Mouse (Mus musculus) thymus, postnatal 10 days (tissue): Measurements from ENCODE around the gene Arhgap33.

Experiments
- DNase-seq, 2 experiments: peaks; one replicate each; pipeline ENCODE4 v3.0.0; 2021; ENCODE audit warnings: low spot score in 2 of 2

The Arhgap33 gene

GRCm38 (mm10) chr7:30534633-30535577 lies at the start of gene Arhgap33:
Arhgap33 (minus strand) TSS chr7:30535060.
- peak; percentile 97 for DNase-seq

- no peak for DNase-seq
Observed at GRCm38 (mm10) chr7:30584339-30584738, 49.5 kb upstream of the Arhgap33 start.

GRCm38 (mm10) chr7:30581547-30581946 lies 46.7 kb upstream of the Arhgap33 start:
- DNase-seq = no peak

GRCm38 (mm10) chr7:30579950-30580349 lies 45.1 kb upstream of the Arhgap33 start:
- DNase-seq = no peak

GRCm38 (mm10) chr7:30572969-30573368 lies 38.1 kb upstream of the Arhgap33 start:
- DNase-seq = no peak

GRCm38 (mm10) chr7:30572389-30572788 lies 37.5 kb upstream of the Arhgap33 start:
- DNase-seq = no peak

- DNase-seq = no peak
Observed at GRCm38 (mm10) chr7:30567555-30567954, 32.7 kb upstream of the Arhgap33 start.

- no peak for DNase-seq
Observed at GRCm38 (mm10) chr7:30566033-30566432, 31.2 kb upstream of the Arhgap33 start.

GRCm38 (mm10) chr7:30564970-30565571 lies 30.2 kb upstream of the Arhgap33 start, which contains the start of gene Igflr1:
Igflr1 (plus strand) TSS chr7:30565427.
- no peak for DNase-seq

- peak; percentile 37 to 51 for DNase-seq
Observed at GRCm38 (mm10) chr7:30563906-30564280, 29.0 kb upstream of the Arhgap33 start.

- DNase-seq = peak; percentile 93 to 96
Observed at GRCm38 (mm10) chr7:30563117-30563905, 28.5 kb upstream of the Arhgap33 start, which contains the start of the genes U2af1l4, Gm49396 and Psenen. U2af1l4 (plus strand) TSS chr7:30563301. Gm49396 (plus strand) TSS chr7:30563344. Psenen (minus strand) TSS chr7:30563627.

GRCm38 (mm10) chr7:30562526-30563116 lies 27.8 kb upstream of the Arhgap33 start:
- DNase-seq = peak in 1 of 2 experiments; percentile 28

GRCm38 (mm10) chr7:30560296-30560695 lies 25.4 kb upstream of the Arhgap33 start:
- no peak for DNase-seq

- DNase-seq = peak; percentile 91 to 93
Observed at GRCm38 (mm10) chr7:30559443-30559954, 24.6 kb upstream of the Arhgap33 start, which contains the start of gene Lin37. Lin37 (minus strand) TSS chr7:30559838.

- DNase-seq = no peak
Observed at GRCm38 (mm10) chr7:30558656-30559442, 24.0 kb upstream of the Arhgap33 start.

- no peak for DNase-seq
Observed at GRCm38 (mm10) chr7:30557901-30558514, 23.1 kb upstream of the Arhgap33 start.

GRCm38 (mm10) chr7:30556894-30557536 lies 22.2 kb upstream of the Arhgap33 start:
- peak in 1 of 2 experiments; percentile 47 for DNase-seq

GRCm38 (mm10) chr7:30553810-30554584 lies 19.1 kb upstream of the Arhgap33 start:
- DNase-seq = no peak
